13 mouse cellular contexts compared by ENCODE assay signal in the genomic region with DNA sequence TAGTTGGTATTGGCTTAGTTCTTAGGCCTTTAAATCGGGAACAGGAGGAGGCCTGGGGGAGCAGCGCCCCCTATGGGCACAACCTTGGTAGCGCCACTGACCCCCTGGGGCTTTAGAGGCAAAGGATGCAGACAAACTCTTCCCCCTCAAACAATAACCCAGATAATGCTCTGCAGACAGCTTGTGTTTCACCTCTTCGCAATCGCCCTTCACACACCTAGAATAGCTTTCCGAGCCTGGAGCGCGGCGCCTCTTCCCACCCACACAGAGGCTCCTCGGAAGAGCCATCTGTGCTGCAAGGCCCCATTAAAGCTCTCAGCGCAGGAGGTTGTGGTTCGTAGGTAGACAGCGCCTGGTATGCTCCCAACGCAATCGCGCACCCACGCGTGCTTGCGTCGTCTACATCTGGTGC. TPM values are rescaled to one million over a fixed set of nuclear protein-coding genes. Genes with fewer than 3 reads are reported as not detected.
DNase-seq lines count a peak whose midpoint lies in the region; ATAC-seq and TF ChIP-seq lines count a peak whose summit lies in the region.
"Had no signal": no experiment of that assay in that cellular context is flagged by ENCODE, and none has a peak within 500 bp of the region (broad histone marks: within the 10 kb centered on the region; RNA-seq: fewer than 3 reads in every experiment).

No protein-coding gene starts in this region.

- no peak overlapping the region for H3K4me2 ChIP-seq in hindbrain, postnatal 0 days (ENCODE audit: low read depth, low read length)
- no peak overlapping the region for H3K4me2 ChIP-seq in hindbrain, embryonic 16.5 days (ENCODE audit: low read length)
- no peak overlapping the region for H3K4me2 ChIP-seq in forebrain, embryonic 15.5 days (replicated peaks)
- H3K4me2 ChIP-seq: stomach, embryonic 15.5 days had no signal

- WGBS in hindbrain, postnatal 0 days, result 74% methylated on average over 20 of the region's 20 CpGs
- WGBS in hindbrain, embryonic 16.5 days, result 72% methylated on average over 20 of the region's 20 CpGs
- WGBS in forebrain, embryonic 15.5 days, result 69% methylated on average over 20 of the region's 20 CpGs

- H3K36me3 ChIP-seq in hindbrain, postnatal 0 days (ENCODE audit: insufficient read depth, low read length), result no peaks in the 10 kb centered on the region
- H3K36me3 ChIP-seq in hindbrain, embryonic 16.5 days (ENCODE audit: control insufficient read depth, insufficient read depth, low read length), result no peaks in the 10 kb centered on the region
- no peaks in the 10 kb centered on the region for H3K36me3 ChIP-seq in forebrain, embryonic 15.5 days
- H3K36me3 ChIP-seq: stomach, embryonic 15.5 days had no signal

- TF ChIP-seq CTCF in hindbrain, postnatal 0 days (IDR thresholded peaks at IDR 0.05; ENCODE audit: low read depth), result peak; percentile 34; the same call in 1 of the 2 replicates
- TF ChIP-seq CTCF in brain, embryonic 14.5 days (IDR thresholded peaks at IDR 0.05; ENCODE audit: borderline replicate concordance, extremely low read depth, insufficient read depth, insufficient read length), result peak; percentile 31; the same call in 1 of the 2 replicates

- H3K4me1 ChIP-seq in hindbrain, postnatal 0 days (ENCODE audit: insufficient read depth, low read length), result peaks cover 6% of the 10 kb centered on the region; the same call in 1 of the 2 replicates
- peaks cover 17% of the 10 kb centered on the region for H3K4me1 ChIP-seq in hindbrain, embryonic 16.5 days (ENCODE audit: control insufficient read depth, insufficient read depth, low read depth, low read length)
- H3K4me1 ChIP-seq in forebrain, embryonic 15.5 days, result peaks cover 31% of the 10 kb centered on the region

- H3K27me3 ChIP-seq in hindbrain, postnatal 0 days (ENCODE audit: insufficient read depth, low read length), result no peaks in the 10 kb centered on the region
- no peaks in the 10 kb centered on the region for H3K27me3 ChIP-seq in hindbrain, embryonic 16.5 days (replicated peaks; ENCODE audit: control insufficient read depth, insufficient read depth, low read length)
- no peaks in the 10 kb centered on the region for H3K27me3 ChIP-seq in forebrain, embryonic 15.5 days
- H3K27me3 ChIP-seq: Patski; stomach, embryonic 15.5 days had no signal

- no peak for DNase-seq in hindbrain, postnatal 0 days (ENCODE audit: low spot score)
- peak; percentile 74 to 79 for DNase-seq in B cell, adult 2 months
- peak; percentile 35 for DNase-seq in brain, embryonic 14.5 days (ENCODE audit: low read depth)
- peak; percentile 61 to 75 for DNase-seq in left cerebral cortex, postnatal 10 days (ENCODE audit: extremely low spot score in 1 of 2, low spot score in 2 of 2)
- no peak for DNase-seq in adrenal gland, postnatal 4 days (ENCODE audit: low spot score in 2 of 2)

- ATAC-seq in hindbrain, postnatal 0 days, result no peak
- no peak for ATAC-seq in hindbrain, embryonic 16.5 days
- ATAC-seq in monocyte, adult 5-6 weeks (replicated peaks; ENCODE audit: insufficient number of reproducible peaks, low FRiP score, low TSS enrichment, poor library complexity, severe bottlenecking), result no peak
- no peak for ATAC-seq in forebrain, embryonic 15.5 days (replicated peaks)
- ATAC-seq: Patski had no signal

- H3K4me3 ChIP-seq in hindbrain, postnatal 0 days (ENCODE audit: low read length), result no peak overlapping the region
- H3K4me3 ChIP-seq in hindbrain, embryonic 16.5 days (ENCODE audit: low read length), result no peak overlapping the region
- H3K4me3 ChIP-seq in forebrain, embryonic 15.5 days, result no peak overlapping the region
- H3K4me3 ChIP-seq: megakaryocyte, embryonic 14.5 days; stomach, embryonic 15.5 days had no signal

- H3K9ac ChIP-seq in hindbrain, postnatal 0 days (replicated peaks; ENCODE audit: low read length), result no peak overlapping the region
- no peak overlapping the region for H3K9ac ChIP-seq in hindbrain, embryonic 16.5 days (ENCODE audit: low read depth, low read length)
- H3K9ac ChIP-seq in forebrain, embryonic 15.5 days (replicated peaks), result no peak overlapping the region
- H3K9ac ChIP-seq: stomach, embryonic 15.5 days had no signal

- TF ChIP-seq POLR2A in brain, embryonic 14.5 days (IDR thresholded peaks at IDR 0.05; ENCODE audit: borderline replicate concordance, extremely low read depth, insufficient read depth, insufficient read length, poor library complexity, severe bottlenecking), result no peak

- H3K27ac ChIP-seq in hindbrain, postnatal 0 days, result no peak overlapping the region
- no peak overlapping the region for H3K27ac ChIP-seq in hindbrain, embryonic 16.5 days (ENCODE audit: low read depth, low read length)
- H3K27ac ChIP-seq in forebrain, embryonic 15.5 days (replicated peaks), result no peak overlapping the region
- H3K27ac ChIP-seq: stomach, embryonic 15.5 days had no signal

- H3K9me3 ChIP-seq in hindbrain, postnatal 0 days (ENCODE audit: low read length), result no peaks in the 10 kb centered on the region
- no peaks in the 10 kb centered on the region for H3K9me3 ChIP-seq in hindbrain, embryonic 16.5 days (ENCODE audit: control insufficient read depth, low read length)
- no peaks in the 10 kb centered on the region for H3K9me3 ChIP-seq in forebrain, embryonic 15.5 days
- H3K9me3 ChIP-seq: megakaryocyte, embryonic 14.5 days; stomach, embryonic 15.5 days had no signal

- intact Hi-C loops in left cerebral cortex, postnatal 10 days (cut with DNase I), result no loop called here

RNA-seq across cellular contexts. Expression of a gene that starts 2.5 kb away (rescaled TPM):
- total RNA-seq in hindbrain, postnatal 0 days (2014; rRNA removed), result 1,174 and 1,303 TPM in 2 replicates
- 497 and 519 TPM in 2 replicates for polyA plus RNA-seq in hindbrain, postnatal 0 days (2015; fragmentation: Nextera tagmentation; extraction: Ambion mirVana)
- polyA plus RNA-seq in hindbrain, embryonic 16.5 days (2015; fragmentation: Nextera tagmentation; extraction: Ambion mirVana), result 404 and 408 TPM in 2 replicates
- polyA plus RNA-seq in brain, embryonic 14.5 days (2012; rRNA removed), result 1,098 and 1,286 TPM in 2 replicates
- 100 to 1,000 TPM; 503 to 512 TPM for total RNA-seq in left cerebral cortex, postnatal 10 days (2021)
- total RNA-seq in adrenal gland, postnatal 4 days (2021), result 1,000 to 10,000 TPM; 1,377 to 1,386 TPM
- 1,083 to 1,310 TPM (median 1,165 TPM) in 3 replicates for total RNA-seq in monocyte, adult 5-6 weeks (2017)
- 578 and 580 TPM in 2 replicates for polyA plus RNA-seq in forebrain, embryonic 15.5 days (2015; fragmentation: Nextera tagmentation; extraction: Ambion mirVana)

RNA-seq across cellular contexts. Expression of a gene that starts 3.9 kb away (rescaled TPM):
- total RNA-seq in hindbrain, postnatal 0 days (2014; rRNA removed), result not detected in 2 replicates
- polyA plus RNA-seq in hindbrain, postnatal 0 days (2015; fragmentation: Nextera tagmentation; extraction: Ambion mirVana), result not detected in 2 replicates
- polyA plus RNA-seq in hindbrain, embryonic 16.5 days (2015; fragmentation: Nextera tagmentation; extraction: Ambion mirVana), result not detected in 2 replicates
- polyA plus RNA-seq in brain, embryonic 14.5 days (2012; rRNA removed), result not detected in 2 replicates
- total RNA-seq in left cerebral cortex, postnatal 10 days (2021), result not detected
- not detected for total RNA-seq in adrenal gland, postnatal 4 days (2021)
- not detected in 3 replicates for total RNA-seq in monocyte, adult 5-6 weeks (2017)
- not detected in 2 replicates for polyA plus RNA-seq in forebrain, embryonic 15.5 days (2015; fragmentation: Nextera tagmentation; extraction: Ambion mirVana)
- total RNA-seq: hematopoietic stem cell, adult 5-6 weeks had no signal
- polyA plus RNA-seq: embryonic facial prominence, embryonic 14.5 days; stomach, embryonic 15.5 days had no signal

RNA-seq across cellular contexts. Expression of a gene that starts 15.6 kb away (rescaled TPM):
- 252 and 264 TPM in 2 replicates for total RNA-seq in hindbrain, postnatal 0 days (2014; rRNA removed)
- 210 and 220 TPM in 2 replicates for polyA plus RNA-seq in hindbrain, postnatal 0 days (2015; fragmentation: Nextera tagmentation; extraction: Ambion mirVana)
- 253 and 269 TPM in 2 replicates for polyA plus RNA-seq in hindbrain, embryonic 16.5 days (2015; fragmentation: Nextera tagmentation; extraction: Ambion mirVana)
- 263 and 287 TPM in 2 replicates for polyA plus RNA-seq in brain, embryonic 14.5 days (2012; rRNA removed)
- 100 to 1,000 TPM; 497 to 524 TPM for total RNA-seq in left cerebral cortex, postnatal 10 days (2021)
- total RNA-seq in adrenal gland, postnatal 4 days (2021), result 100 to 1,000 TPM; 173 to 174 TPM
- total RNA-seq in monocyte, adult 5-6 weeks (2017), result 74.6 to 166 TPM (median 113 TPM) in 3 replicates
- polyA plus RNA-seq in forebrain, embryonic 15.5 days (2015; fragmentation: Nextera tagmentation; extraction: Ambion mirVana), result 273 and 295 TPM in 2 replicates

RNA-seq across cellular contexts. Expression of a gene that starts 16.4 kb away (rescaled TPM):
- total RNA-seq in hindbrain, postnatal 0 days (2014; rRNA removed), result 38.3 and 62.9 TPM in 2 replicates
- 80.0 and 85.1 TPM in 2 replicates for polyA plus RNA-seq in hindbrain, postnatal 0 days (2015; fragmentation: Nextera tagmentation; extraction: Ambion mirVana)
- 67.0 and 77.9 TPM in 2 replicates for polyA plus RNA-seq in hindbrain, embryonic 16.5 days (2015; fragmentation: Nextera tagmentation; extraction: Ambion mirVana)
- 19.0 and 27.8 TPM in 2 replicates for polyA plus RNA-seq in brain, embryonic 14.5 days (2012; rRNA removed)
- total RNA-seq in left cerebral cortex, postnatal 10 days (2021), result 100 to 1,000 TPM; 204 to 211 TPM
- 1 to 10 TPM; 5.5 to 5.6 TPM for total RNA-seq in adrenal gland, postnatal 4 days (2021)
- 1.8 TPM in 1 of 3 replicates, not detected in the others for total RNA-seq in monocyte, adult 5-6 weeks (2017)
- 31.9 and 32.1 TPM in 2 replicates for polyA plus RNA-seq in forebrain, embryonic 15.5 days (2015; fragmentation: Nextera tagmentation; extraction: Ambion mirVana)
- total RNA-seq: hematopoietic stem cell, adult 5-6 weeks had no signal

Comparison
In these comparisons a context has a peak if more than half of its experiments do, and no peak if none do; other contexts are left out.
1. DNase-seq: peak in B cell, adult 2 months (2 of 2), brain, embryonic 14.5 days (single experiment) and left cerebral cortex, postnatal 10 days (2 of 2); none in hindbrain, postnatal 0 days (single experiment) and adrenal gland, postnatal 4 days (0 of 2).